Mouse (Mus musculus) liver, postnatal 0 days (tissue): ENCODE data around the gene Scrg1.

ENCODE experiments used
- CTCF ChIP-seq: sonication (generic); IDR thresholded peaks from 2 replicates; pipeline ENCODE4 v1.5.1; 2016; ENCODE audit warnings: antibody characterized with exemption, low read depth
- EP300 ChIP-seq: IDR thresholded peaks from 2 replicates; pipeline ENCODE4 v1.6.1; 2016; ENCODE audit warnings: antibody characterized with exemption, low read depth, mild to moderate bottlenecking

DNA sequence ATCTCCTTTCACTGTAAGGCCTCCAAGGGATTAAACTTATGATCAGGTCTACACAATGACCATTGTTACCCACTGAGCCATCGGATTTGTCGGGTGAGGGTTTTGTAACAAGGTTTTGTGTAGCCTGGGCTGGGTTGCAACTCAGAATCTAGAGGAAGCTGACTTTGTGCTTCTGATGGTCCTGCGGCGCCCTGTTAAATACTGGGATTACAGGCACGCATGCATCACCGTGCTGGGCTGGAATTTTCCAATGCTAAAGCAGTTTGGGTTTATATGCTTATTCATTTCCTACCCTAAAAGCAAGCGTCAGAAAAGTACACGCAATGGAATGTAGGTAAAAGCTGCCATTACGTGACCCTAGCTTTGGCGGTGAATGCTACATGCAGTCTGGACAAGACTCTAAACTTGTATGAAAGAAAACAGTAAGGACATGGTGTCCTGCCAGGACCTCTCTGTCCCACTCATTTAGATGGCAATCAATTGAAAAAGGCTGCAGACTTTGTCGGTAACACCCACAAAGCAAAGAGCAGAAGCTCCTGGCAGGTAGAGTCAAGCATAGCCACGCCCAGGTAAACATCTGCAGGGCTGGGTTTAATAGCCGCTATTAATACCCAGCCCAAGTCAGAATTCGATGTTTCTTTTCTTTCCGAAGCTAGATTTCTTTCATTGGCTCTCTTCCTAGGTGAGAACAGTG lies 45.8 kb upstream of the Scrg1 start:
- TF ChIP-seq CTCF (no peak), EP300 (no peak)
